Mouse (Mus musculus) hindlimb bud, embryonic 11.5 days (tissue): Measurements from ENCODE around the gene Rbm4.
"Not testable (repeated sequence)": the region's sequence is repeated elsewhere in the genome, so short reads cannot be mapped to it uniquely, and the experiment has no call there.

Source experiments
- DNase-seq: peaks from one replicate; pipeline ENCODE4 v3.0.0-alpha.2; 2012; ENCODE audit warnings: low read depth, low spot score; ENCODE audit errors: extremely low spot score

The Rbm4 gene

GRCm38 (mm10) chr19:4793831-4794422 is at the start of gene Rbm4:
TSS of gene Rbm4 (minus strand) at chr19:4793901.
- peak; percentile 99 for DNase-seq

- DNase-seq = no peak
Measured at GRCm38 (mm10) chr19:4842611-4843010, 48.9 kb upstream of the Rbm4 start.

DNA sequence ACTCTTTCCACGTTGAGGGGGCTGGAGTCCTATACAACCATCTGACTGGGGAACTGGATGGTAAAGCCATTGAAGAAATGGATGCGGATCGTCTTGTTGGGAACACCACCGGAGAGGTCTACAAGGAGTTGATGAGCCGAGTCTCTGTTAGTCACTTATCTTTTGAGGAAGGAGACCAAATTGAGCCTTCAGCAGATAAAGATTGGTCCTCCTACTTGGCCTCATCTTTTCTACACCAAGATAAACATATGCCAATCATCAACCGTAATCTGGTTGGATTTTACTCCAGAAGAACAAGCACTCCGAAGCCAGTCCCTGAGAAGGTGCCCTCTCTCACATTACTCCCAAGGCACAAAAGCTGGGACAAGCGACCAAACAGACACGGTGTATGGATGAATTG is 47.1 kb upstream of the Rbm4 start:
- DNase-seq = no peak

DNA sequence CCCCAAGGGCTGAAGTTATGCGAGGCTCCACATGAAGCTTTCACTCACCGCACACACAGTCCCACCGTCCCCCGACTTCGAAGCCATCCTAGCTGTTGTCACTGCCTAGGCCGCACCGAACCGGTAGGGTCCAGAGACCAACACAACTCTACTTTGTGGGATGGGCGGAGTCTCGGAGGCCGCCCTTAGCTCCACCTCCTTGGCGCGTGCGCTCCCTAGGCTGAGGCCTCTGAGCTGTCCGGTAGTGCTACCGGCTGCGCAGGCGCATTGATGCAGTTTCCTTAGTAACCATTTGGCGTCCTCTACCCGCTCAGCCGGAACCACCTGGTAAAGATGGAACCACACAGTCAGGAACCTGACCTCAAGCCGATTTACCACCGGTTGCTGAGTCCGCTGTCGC is 45.4 kb upstream of the Rbm4 start, which contains the start of the genes Ccs and Ccdc87:
Ccs (minus strand) TSS at position 184 of the 400 bp plus-strand sequence.
Ccdc87 (plus strand) TSS at position 218 of the 400 bp plus-strand sequence.
- peak; percentile 85 for DNase-seq

DNA sequence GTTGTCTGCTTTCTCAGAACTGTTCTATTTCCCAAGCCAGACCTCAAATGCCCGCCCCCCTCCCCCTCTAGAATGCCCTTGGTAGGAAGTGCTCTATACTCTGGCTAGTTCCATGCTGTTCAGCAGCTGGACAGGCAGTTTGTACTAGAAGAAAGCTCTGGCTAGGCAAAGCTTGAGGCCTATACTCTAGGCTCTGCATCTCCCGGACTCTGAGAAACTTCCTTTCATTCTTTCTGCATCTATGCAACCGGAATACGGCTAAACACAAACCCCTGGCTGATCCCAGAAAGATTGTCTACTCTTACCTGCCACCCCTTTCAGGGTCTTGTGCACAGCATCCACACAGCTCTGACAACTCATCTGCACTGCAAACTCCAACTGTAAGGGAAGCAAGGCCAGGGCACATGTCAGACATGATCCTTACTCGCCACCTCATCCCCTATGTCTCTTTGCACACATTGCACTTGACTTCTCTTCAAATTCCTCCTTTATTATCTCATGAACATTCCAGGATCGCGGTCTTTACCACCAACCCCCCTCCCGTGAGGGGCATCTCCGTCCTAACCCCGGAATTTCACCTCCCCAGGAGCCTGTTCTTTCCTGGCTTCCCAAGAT is 44.9 kb upstream of the Rbm4 start:
- no peak for DNase-seq

- no peak for DNase-seq
Measured at GRCm38 (mm10) chr19:4837049-4837448, 43.3 kb upstream of the Rbm4 start.

GRCm38 (mm10) chr19:4836096-4836495 is 42.4 kb upstream of the Rbm4 start:
- no peak for DNase-seq

DNA sequence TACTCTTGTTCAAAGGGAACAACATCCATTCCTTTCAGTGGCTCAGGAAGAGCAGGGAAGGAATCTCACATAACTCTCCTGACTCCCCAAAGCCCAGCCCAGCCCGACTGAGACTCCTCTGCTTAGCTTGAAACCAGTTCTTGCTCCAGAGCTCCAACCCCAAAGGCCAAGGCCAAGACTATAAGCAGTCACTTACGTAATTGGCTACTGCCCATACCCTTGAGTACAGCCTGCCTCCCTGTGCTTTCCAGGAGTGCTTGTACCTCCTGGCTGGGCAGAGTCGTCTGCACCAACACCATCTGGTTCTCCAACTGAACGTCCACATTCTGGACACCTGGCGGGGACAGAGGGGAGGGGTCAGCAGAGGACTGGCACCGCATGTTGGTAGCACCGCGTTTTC is 40.3 kb upstream of the Rbm4 start:
- DNase-seq = no peak

GRCm38 (mm10) chr19:4829156-4829555 is 35.5 kb upstream of the Rbm4 start:
- DNase-seq = no peak

DNA sequence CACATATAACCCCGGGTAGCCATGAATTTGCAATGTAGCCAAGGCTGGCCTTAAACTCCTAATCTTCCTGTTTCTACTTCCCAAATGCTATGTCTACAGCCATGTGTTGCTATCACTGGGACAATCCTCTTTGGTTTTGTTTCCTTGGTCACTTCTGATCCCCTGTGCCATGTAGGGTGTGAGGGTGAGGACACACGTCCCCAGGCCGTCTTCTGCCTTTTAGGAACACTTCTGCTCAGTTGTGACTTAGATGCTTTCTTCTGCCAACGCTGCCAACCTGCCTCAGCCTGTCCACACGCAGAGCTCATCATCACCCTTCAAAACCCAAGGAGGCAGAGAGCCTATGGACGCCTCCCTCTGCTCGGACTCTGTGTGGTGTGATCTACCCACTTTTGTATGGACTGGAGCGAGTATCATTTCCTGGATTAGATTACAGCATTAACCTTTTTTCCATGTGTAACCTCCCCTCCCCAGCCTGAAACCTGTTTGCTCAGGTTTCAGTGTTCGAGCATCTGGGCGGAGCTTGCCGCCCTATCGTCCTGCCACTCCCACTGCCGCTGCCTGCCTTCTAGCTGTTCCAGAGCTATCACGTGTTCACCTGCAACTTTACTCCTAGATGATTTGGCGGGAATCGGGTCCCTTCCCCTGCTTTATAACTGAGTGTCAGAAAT is 34.9 kb upstream of the Rbm4 start:
- DNase-seq = no peak

- no peak for DNase-seq
Measured at GRCm38 (mm10) chr19:4820678-4821303, 27.1 kb upstream of the Rbm4 start.

- DNase-seq = no peak
Measured at GRCm38 (mm10) chr19:4817182-4817835, 23.6 kb upstream of the Rbm4 start.

DNA sequence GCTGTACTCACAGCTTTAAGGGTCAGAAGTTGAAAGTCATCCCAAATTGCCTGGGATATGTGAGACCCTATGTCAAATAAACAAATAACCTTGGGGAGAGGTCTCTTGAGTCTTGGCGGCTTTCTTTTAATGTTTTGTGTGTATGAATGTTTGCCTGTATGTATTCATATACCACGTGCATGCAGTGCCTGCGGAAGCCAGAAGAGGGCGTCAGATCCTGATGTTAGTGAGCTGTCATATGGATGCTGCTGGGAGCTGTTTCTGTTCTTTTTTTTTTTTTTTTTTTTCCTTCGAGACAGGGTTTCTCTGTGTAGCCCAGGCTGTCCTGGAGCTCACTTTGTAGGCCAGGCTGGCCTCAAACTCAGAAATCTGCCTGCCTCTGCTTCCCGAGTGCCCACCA is 19.3 kb upstream of the Rbm4 start:
- no peak for DNase-seq

DNA sequence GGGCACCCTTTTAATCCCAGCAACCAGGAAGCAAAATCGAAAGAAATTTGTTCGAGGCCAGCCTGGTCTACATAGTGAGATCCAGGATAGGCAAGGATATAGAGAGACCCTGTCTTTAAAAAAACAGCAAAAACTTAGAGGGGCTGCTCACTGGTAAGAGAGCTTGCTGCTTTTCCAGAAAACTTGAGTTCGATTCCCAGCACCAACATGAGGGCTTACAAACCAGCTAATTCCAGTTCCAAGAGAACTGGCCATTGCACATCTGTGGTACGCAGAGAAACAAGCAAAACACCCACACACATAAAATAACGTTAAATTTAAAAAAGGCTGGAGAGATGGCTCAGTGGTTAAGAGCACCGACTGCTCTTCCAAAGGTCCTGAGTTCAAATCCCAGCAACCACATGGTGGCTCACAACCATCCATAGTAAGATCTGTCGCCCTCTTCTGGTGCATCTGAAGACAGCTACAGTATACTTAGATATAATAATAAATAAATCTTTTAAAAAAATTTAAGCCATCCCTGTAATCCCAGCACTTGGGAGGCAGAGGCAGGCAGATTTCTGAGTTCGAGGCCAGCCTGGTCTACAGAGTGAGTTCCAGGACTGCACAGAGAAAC is 18.7 kb upstream of the Rbm4 start:
- not testable (repeated sequence) for DNase-seq

GRCm38 (mm10) chr19:4811909-4812242 is 18.2 kb upstream of the Rbm4 start:
- DNase-seq = no peak

DNA sequence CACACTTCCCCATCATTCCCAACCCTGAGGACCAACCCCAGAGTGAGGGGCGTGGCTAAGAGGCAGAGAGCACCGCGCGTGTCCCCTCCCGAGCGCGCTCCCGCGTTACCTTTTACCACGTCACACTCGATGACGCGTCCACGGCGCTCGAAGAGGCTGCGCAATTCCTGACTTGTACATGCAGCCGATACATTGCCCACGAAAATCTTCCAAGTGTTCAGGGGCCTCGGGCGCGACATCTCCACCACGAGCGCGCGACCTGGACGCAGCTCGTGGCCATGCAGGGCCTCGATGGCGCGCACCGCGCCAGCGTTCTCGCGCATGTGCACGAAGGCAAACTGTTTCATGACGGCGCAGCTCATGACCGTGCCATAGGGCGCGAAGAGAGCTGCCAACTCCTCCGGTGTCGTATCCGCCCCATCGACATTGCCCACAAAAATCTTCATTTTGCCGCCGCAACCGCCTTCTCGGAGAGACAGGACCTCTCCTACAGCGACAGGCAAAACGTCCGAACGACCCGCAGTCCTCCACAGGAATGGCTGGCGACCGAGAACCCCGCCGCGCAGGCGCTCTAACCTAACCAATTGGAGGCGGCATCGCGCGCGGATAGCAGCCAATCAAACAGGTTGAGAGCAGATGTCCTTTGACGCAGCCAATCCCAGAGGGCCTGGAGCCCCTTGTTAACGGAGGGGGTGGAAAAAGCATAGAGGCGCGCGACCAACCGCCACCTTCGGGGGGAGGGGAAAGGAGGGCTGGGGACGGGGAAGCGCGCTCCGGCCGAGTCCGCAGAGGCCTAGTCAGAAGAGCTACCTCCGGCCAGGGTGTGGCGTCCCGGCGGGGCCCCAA is 17.6 kb upstream of the Rbm4 start, which contains the start of the genes Gm21992 and Rbm14:
Gm21992 (minus strand) TSS at position 550 of the 846 bp plus-strand sequence.
Rbm14 (minus strand) TSS at position 572 of the 846 bp plus-strand sequence.
- DNase-seq = peak; percentile 91

DNA sequence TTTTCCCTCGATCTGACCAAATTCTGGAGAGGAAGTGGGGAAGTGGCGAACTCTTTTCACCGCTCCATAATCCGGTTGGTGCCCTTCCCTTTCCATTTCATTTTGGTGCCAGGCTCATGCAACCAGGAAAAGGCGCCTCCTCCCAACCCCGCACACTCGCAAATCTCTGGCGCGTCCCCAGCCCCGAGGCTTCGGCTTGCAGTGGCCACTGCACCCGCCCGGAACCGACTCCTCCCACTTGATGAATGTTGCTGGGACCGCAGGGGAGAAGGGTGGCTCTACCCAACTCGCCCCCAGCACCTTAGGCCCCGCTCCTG is 17.0 kb upstream of the Rbm4 start:
- no peak for DNase-seq

GRCm38 (mm10) chr19:4810309-4810708 is 16.6 kb upstream of the Rbm4 start:
- DNase-seq = no peak

DNA sequence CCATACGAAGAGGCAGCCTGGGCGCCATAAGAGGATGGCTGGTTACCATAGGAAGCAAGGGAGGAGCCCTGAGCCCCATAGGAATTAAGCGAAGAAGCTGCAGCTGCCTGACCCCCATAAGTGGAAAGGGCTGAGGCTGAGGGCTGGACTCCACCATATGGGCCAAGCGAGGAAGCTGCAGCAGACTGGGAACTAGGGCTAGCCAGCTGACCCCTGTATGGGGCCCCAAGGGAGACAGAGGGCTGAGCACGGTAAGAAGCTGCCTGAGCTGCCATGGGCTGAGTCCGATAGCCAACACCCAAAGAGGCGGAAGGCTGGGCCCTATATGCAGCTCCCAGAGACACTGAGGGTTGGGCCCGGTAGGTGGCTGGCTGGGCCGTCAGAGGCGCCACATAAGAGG is 9.6 kb upstream of the Rbm4 start:
- no peak for DNase-seq

- no peak for DNase-seq
Measured at GRCm38 (mm10) chr19:4802691-4803091, 9.0 kb upstream of the Rbm4 start.
